Mouse (Mus musculus) MEL (cell line): ENCODE data around the gene Card10.

Source experiments
- CTCF ChIP-seq, 3 experiments: IDR thresholded peaks in 2 of 3; conservative IDR thresholded peaks in 1 of 3; 2 replicates each; pipeline ENCODE4 v1.5.1; 2011 to 2012; ENCODE audit warnings: low read length in 3 of 3, low read depth in 2 of 3, mild to moderate bottlenecking in 2 of 3, improper control_type of control experiment in 1 of 3, inconsistent platforms in 1 of 3, mixed read lengths in 1 of 3, moderate library complexity in 1 of 3; ENCODE audit not compliant: control insufficient read depth in 1 of 3, insufficient read depth in 1 of 3, poor library complexity in 1 of 3, severe bottlenecking in 1 of 3
- JUND ChIP-seq: IDR thresholded peaks from 2 replicates; pipeline ENCODE4 v1.6.1; 2011; ENCODE audit warnings: low read depth, mild to moderate bottlenecking, improper control_type of control experiment, low read length
- MAFK ChIP-seq: IDR thresholded peaks from 2 replicates; pipeline ENCODE4 v1.6.1; 2011; ENCODE audit warnings: low read depth, mild to moderate bottlenecking, low read length, improper control_type of control experiment, borderline replicate concordance
- MXI1 ChIP-seq: IDR thresholded peaks from 2 replicates; pipeline ENCODE4 v1.6.1; 2011; ENCODE audit warnings: mild to moderate bottlenecking, low read depth, low read length, improper control_type of control experiment
- POLR2A ChIP-seq, 2 experiments: IDR thresholded peaks; 2 replicates each; pipeline ENCODE4 v1.6.1; 2011 to 2012; ENCODE audit warnings: low read length in 2 of 2, mild to moderate bottlenecking in 2 of 2, control low read depth in 1 of 2, improper control_type of control experiment in 1 of 2, low read depth in 1 of 2, moderate library complexity in 1 of 2; ENCODE audit not compliant: control insufficient read depth in 1 of 2, insufficient read depth in 1 of 2, poor library complexity in 1 of 2

DNA sequence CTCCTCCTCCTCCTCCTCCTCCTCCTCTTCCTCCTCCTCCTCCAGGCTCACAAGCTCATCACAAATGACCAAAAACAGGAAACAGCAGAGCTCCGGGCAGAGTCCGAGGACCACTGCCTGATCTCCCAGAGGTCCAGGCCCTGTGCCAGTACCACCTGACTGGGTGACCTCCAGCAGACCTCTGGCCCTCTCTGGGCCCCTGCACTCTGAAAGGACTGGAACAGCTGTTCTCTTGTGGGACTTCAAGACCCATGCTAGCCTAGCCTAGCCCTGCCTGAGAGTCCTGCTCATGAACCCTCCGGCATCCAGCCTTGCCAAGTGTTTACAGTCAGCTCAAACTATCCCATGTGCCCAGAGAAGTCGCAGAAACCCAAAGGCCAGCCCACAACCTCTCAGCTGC is 12.4 kb downstream of the Card10 start:
- TF ChIP-seq CTCF (IDR thresholded peaks at IDR 0.05 in 2 of 3, conservative IDR thresholded peaks at IDR 0.05 in 1 of 3; ENCODE audit: control insufficient read depth in 1 of 3, insufficient read depth in 1 of 3, low read depth in 2 of 3, low read length in 3 of 3, poor library complexity in 1 of 3, severe bottlenecking in 1 of 3) (no peak), MAFK (no peak), JUND (no peak), MXI1 (no peak), POLR2A (IDR thresholded peaks at IDR 0.05; ENCODE audit: control insufficient read depth in 1 of 2, insufficient read depth in 1 of 2, low read depth in 1 of 2, low read length in 2 of 2, poor library complexity in 1 of 2) (no peak)
